Mouse (Mus musculus) spleen, adult 2 months (tissue): Measurements from ENCODE around the gene Lcorl. TPM values are rescaled to one million over a fixed set of nuclear protein-coding genes. Genes with fewer than 3 reads are reported as not detected.

Source experiments
- DNase-seq, 2 experiments: peaks; one replicate each; pipeline versions ENCODE4 v3.0.0 to v3.0.0-alpha.2; 2012 to 2021; ENCODE audit warnings: low spot score in 2 of 2, low read depth in 1 of 2
- H3K27ac ChIP-seq: fragments of 200-500 bp; 2 replicates; pipeline ENCODE4 v1.5.1; 2012; ENCODE audit warnings: low read length, inconsistent platforms; ENCODE audit not compliant: insufficient read depth
- H3K27me3 ChIP-seq: fragments of 200-500 bp; 2 replicates; pipeline ENCODE4 v1.6.1; 2012; ENCODE audit warnings: mild to moderate bottlenecking, moderate library complexity, low read length, inconsistent platforms; ENCODE audit not compliant: control insufficient read depth, insufficient read depth
- H3K36me3 ChIP-seq: fragments of 200-500 bp; 2 replicates; pipeline ENCODE4 v1.6.1; 2012; ENCODE audit warnings: mild to moderate bottlenecking, low read length, inconsistent platforms; ENCODE audit not compliant: control insufficient read depth, insufficient read depth
- H3K4me1 ChIP-seq: fragments of 200-500 bp; 2 replicates; pipeline ENCODE4 v1.6.1; 2011; ENCODE audit warnings: inconsistent platforms; ENCODE audit not compliant: control insufficient read depth, insufficient read depth, insufficient read length
- H3K4me3 ChIP-seq: fragments of 200-500 bp; 2 replicates; pipeline ENCODE4 v1.5.1; 2011; ENCODE audit warnings: mild to moderate bottlenecking, inconsistent platforms; ENCODE audit not compliant: insufficient read depth, insufficient read length; ENCODE audit errors: extremely low read depth
- CTCF ChIP-seq: fragments of 200-500 bp; IDR thresholded peaks from 2 replicates; pipeline ENCODE4 v1.5.1; 2011; ENCODE audit warnings: mild to moderate bottlenecking, inconsistent platforms; ENCODE audit not compliant: insufficient read depth, insufficient read length, insufficient replicate concordance; ENCODE audit errors: extremely low read depth
- POLR2A ChIP-seq: fragments of 200-500 bp; IDR thresholded peaks from 2 replicates; pipeline ENCODE4 v1.6.1; 2011; ENCODE audit warnings: low read depth, low read length, inconsistent platforms
- WGBS: fragments of 180-500 bp; shearing (Covaris S2); methylation state at CpG from one replicate; pipeline ENCODE4 v1.1.7; 2018; 5-methylcytosine and 5-hydroxymethylcytosine counted together
- polyA plus RNA-seq: library from polyadenylated mRNA; depleted of rRNA; stranded (reverse); fragments of >200 nt; gene quantifications from 2 replicates; pipeline ENCODE4 v1.2.3, GENCODE M21; 2012

Gene Lcorl
- polyA plus RNA-seq, 1 experiment = 0.50 TPM

DNA sequence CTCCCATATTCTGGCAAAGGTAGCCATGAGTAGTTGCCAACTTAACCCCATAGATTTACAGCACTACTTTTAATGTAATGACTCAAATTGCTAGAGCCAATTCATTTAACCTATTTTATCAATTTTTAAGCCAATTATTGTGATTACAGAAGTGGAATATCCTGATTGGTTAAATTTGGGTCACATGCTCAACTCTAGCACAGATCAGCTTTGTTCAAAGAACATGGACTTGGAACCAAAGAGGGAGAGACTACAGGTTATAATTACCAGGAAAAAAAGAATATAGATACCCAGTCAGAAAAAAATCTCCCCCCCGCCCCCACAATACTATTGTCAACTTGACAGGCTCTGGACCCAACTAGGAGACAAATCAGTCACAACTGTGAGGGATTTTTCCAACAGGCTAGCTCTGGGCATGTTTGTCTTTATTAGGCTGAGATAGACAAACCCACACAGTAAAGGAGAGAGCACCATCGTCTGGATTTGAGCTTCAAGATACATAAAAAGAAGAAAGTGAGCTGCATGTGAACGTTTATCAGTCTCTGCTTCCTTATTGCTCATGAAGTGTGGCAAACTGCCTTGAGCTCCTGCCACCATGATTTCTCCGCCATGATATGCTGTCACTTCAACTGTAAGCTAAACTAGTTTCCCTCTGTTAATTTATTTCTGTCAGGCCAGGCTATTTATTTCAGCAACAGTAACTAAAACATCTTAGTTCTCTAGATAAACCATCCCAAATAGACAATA lies 17.0 kb upstream of the Lcorl start:
- Histone ChIP-seq H3K27ac (no peak overlapping the region), H3K4me3 (no peak overlapping the region), H3K27me3 (no peaks in the 10 kb centered on the region), H3K36me3 (no peaks in the 10 kb centered on the region), H3K4me1 (no peaks in the 10 kb centered on the region)
- WGBS = 85% methylated on average over 4 of the region's 4 CpGs
- DNase-seq = no peak
- TF ChIP-seq POLR2A (no peak), CTCF (no peak)

DNA sequence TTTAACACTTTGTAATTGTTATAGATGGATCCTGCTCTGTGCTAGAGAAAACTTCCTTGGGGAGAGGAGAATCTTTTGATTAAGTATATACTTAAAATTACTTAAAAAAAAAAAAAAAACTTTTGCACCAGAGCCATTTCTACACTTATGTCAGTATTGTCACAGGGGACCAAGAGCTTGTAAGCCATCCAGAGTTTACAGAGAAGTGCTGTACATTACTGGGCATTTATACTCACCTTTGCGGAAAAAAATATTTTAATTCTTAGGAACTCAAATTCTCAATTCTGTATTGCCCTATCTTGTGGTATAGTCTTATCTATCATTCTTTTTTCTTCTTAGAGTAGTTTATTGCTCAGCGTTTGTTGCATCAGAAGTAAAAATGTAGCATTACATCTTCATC lies 953 bp upstream of the Lcorl start:
- WGBS = 88% methylated on average over 2 of the region's 2 CpGs
- Histone ChIP-seq H3K36me3 (no peaks in the 10 kb centered on the region), H3K4me3 (no peak overlapping the region), H3K4me1 (no peaks in the 10 kb centered on the region), H3K27ac (no peak overlapping the region), H3K27me3 (no peaks in the 10 kb centered on the region)
- TF ChIP-seq POLR2A (no peak), CTCF (no peak)
- no peak for DNase-seq

DNA sequence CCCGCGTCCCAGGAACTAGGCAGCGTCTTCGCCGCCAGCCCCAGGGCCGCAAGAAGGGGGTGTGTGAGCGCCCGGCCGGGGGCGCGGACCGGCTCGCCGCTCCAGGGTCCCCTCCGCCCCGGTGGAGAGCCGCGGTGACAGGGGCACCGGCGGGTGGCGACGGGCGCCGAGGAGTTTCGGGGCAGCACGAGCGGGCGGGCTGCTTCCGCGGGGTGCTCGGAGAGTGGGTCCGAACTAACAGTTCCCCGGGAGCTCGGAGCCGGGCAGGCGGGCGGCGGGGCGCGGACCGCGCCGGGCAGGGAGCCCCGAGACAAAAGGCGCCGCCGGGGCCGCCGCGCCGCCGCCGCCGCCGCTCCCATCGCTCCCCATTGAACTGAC lies 550 bp downstream of the Lcorl start:
- Histone ChIP-seq H3K36me3 (no peaks in the 10 kb centered on the region), H3K4me3 (peak overlapping the region; percentile 75), H3K4me1 (no peaks in the 10 kb centered on the region), H3K27ac (peak overlapping the region; percentile 89), H3K27me3 (no peaks in the 10 kb centered on the region)
- DNase-seq = no peak
- no peak for TF ChIP-seq POLR2A
- no peak for TF ChIP-seq CTCF
- WGBS = 2% methylated on average over 49 of the region's 56 CpGs

DNA sequence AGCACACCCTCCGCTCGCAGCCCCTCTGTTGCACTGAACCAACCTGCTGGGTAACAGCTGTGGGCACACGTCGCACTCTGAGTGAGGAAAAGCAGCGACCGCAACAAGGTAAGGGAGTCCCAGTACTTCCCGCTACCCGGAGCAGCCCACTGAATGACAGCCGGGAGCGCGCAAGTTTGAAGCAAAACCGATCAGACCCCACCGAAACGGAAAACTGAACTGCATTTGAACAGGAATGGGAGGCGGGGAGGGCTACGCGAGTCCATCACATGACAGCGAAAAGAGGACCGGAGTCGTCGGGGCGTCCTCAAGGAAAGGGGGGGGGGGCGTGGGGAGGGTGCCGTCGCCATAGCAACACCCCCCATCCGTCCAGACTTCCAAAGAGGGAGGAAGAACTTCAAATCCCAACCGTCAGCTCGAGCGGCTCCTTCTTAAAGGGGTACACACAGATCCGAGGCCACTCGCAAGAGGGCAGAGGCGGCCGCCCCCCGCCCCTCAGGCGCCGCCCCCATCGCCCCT lies 1.1 kb downstream of the Lcorl start:
- WGBS = under 1% methylated on average over 28 of the region's 37 CpGs
- TF ChIP-seq CTCF (no peak), POLR2A (no peak)

DNA sequence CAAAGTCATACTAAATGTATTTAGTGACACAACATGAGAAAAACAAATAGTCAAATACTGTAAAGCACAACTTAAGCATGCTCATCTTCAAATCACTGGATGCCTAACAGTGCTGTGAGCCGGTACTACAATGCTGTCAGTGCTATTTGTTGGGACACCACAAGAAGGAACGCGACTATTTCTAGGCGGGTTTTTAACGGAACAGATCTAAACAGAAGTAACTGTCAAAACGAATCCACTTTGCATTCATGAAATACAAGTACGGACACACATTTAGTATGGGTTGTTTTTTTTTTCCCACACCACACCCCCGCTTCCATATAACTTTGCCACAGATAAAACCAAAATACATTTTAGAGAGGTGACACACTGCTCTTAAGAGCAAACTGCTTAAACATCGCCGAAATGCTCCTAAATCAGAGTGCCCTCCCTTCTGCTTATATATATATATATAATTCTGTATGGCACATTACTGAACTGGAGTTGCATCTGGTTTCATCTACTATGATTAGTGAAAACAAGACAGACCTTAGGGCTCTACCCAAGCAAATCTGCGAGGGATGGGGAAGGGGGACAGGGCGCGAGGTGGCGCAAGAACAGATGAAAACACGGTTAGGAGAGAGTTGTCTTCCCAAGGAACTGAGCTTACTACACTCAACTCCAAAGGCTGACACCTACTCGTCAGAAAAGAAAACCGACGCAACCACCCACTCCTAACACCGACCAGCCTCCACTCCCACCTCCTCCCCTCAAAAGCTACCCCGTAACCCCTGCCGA lies 1.7 kb downstream of the Lcorl start:
- H3K27me3 ChIP-seq = no peaks in the 10 kb centered on the region
- H3K36me3 ChIP-seq = no peaks in the 10 kb centered on the region
- 9% methylated on average over 21 of the region's 21 CpGs for WGBS
- TF ChIP-seq CTCF (no peak), POLR2A (no peak)
- peak overlapping the region; percentile 75 for H3K4me3 ChIP-seq
- no peak overlapping the region for H3K27ac ChIP-seq
- peak in 1 of 2 experiments; percentile 40 for DNase-seq
- no peaks in the 10 kb centered on the region for H3K4me1 ChIP-seq

More for the DNA sequence above, 1.1 kb downstream of the Lcorl start:
- DNase-seq = peak in 1 of 2 experiments; percentile 23
- Histone ChIP-seq H3K4me1 (no peaks in the 10 kb centered on the region), H3K4me3 (peak overlapping the region; percentile 75), H3K36me3 (no peaks in the 10 kb centered on the region), H3K27me3 (no peaks in the 10 kb centered on the region), H3K27ac (no peak overlapping the region)

DNA sequence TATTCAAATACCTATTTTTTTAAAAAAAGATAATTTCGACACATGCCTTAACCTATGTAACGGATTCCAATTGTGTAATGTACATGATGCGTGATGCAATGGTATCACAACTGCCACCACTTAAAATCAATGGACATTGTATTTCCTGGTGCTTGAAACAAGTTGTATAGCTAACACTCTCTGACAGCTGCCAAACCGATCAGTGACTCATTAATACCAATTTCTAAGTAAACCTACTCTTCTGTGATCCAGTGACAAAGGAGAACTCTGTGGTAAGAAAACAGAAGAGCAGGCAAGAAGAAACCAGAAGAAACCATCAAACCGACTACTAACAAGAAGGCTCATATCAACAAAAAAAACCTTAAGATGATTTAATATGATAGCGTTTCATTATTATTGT lies 12.7 kb downstream of the Lcorl start:
- TF ChIP-seq CTCF (no peak), POLR2A (no peak)
- no peak overlapping the region for H3K27ac ChIP-seq
- H3K4me3 ChIP-seq = no peak overlapping the region
- H3K36me3 ChIP-seq = no peaks in the 10 kb centered on the region
- no peak for DNase-seq
- no peaks in the 10 kb centered on the region for H3K27me3 ChIP-seq
- WGBS = 92% methylated on average over 6 of the region's 6 CpGs
- no peaks in the 10 kb centered on the region for H3K4me1 ChIP-seq

DNA sequence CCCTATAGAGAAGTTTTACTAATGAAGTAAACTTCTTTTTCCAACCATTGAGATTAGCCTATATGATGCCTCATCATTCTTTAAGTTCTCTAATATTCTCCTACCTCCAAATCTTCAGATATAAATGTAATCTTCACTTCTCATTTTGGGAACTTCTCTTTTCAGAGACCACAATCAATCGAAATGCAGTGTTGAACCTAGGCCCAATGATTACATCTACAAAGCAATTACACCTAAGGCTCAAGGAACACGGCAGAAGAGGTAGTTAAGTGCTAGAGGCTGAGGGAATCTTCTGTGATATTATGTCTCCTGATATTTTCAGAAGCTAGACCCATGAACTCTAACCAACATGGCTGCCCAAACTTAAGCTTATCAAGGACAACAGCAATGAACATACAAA lies 22.3 kb downstream of the Lcorl start:
- 0 out of 2 replicates have a peak, but pooled peaks cover 1% of the 10 kb centered on the region for H3K4me1 ChIP-seq
- 60% methylated on average over 2 of the region's 2 CpGs for WGBS
- TF ChIP-seq CTCF (no peak), POLR2A (no peak)
- no peaks in the 10 kb centered on the region for H3K27me3 ChIP-seq
- DNase-seq = no peak
- H3K4me3 ChIP-seq = no peak overlapping the region
- H3K36me3 ChIP-seq = no peaks in the 10 kb centered on the region
- H3K27ac ChIP-seq = no peak overlapping the region
